ENCODE assay signal across 8 mouse cellular contexts in the genomic region with DNA sequence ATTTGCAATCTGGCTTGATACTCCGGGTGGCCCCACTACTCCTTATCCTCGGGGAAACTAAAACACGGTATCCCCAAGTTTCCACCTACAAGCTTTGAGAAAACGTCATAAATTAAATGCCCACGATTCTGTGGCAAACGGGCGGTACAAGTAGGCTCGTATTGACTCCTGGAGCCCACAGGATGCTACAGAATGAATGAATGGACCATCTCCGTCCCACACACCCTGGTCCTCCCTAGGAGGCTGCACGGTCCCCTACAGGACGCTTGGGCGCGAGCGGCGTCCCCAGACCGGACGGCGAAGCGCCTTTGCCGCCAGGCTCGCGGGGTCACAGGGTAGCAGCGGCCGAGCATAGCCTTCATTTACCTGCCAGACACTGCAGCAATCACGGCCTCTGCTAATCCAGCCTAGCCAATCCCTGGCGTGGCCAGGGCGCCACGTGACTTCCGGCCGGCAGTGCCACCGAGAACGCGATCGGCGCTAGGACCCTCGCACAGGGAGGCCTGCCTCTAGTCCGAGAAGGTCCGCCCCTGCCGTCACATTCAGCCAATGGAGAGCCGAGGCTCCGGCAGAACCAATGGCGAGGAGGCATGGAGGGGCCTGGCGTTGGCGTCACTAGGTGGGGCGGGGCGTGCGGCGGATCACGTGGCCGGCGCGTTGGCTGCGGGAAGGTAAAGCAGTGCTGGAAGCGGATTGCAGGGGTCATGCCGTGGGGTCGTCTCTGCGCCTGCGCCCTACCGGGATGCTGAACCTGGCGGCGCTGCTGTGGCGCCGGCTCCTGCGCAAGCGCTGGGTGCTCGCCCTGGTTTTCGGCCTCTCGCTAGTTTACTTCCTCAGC. TPM values are rescaled to one million over a fixed set of nuclear protein-coding genes. Genes with fewer than 3 reads are reported as not detected.
DNase-seq lines count a peak whose midpoint lies in the region; ATAC-seq lines count a peak whose summit lies in the region.

Rnft2 (minus strand) TSS at position 511 of the 838 bp plus-strand sequence.
2410131K14Rik (plus strand) TSS at position 622 of the 838 bp plus-strand sequence.

- no peaks in the 10 kb centered on the region for H3K27me3 ChIP-seq in heart, embryonic 13.5 days (replicated peaks)
- 0 out of 2 replicates have a peak, but pooled peaks cover 6% of the 10 kb centered on the region for H3K27me3 ChIP-seq in liver, embryonic 12.5 days (replicated peaks)
- H3K27me3 ChIP-seq in stomach, embryonic 15.5 days (replicated peaks) = no peaks in the 10 kb centered on the region

- ATAC-seq in heart, embryonic 13.5 days (ENCODE audit: extremely low read depth, insufficient number of reproducible peaks, low FRiP score, low TSS enrichment) = peak; percentile 99
- peak; percentile 99 for ATAC-seq in liver, embryonic 12.5 days
- ATAC-seq in stomach, embryonic 15.5 days (ENCODE audit: insufficient read depth, low FRiP score, low read depth) = peak; percentile 100

- peaks cover 19% of the 10 kb centered on the region for H3K36me3 ChIP-seq in heart, embryonic 13.5 days
- H3K36me3 ChIP-seq in liver, embryonic 12.5 days = peaks cover 9% of the 10 kb centered on the region; the same call in 1 of the 2 replicates
- H3K36me3 ChIP-seq in stomach, embryonic 15.5 days = no peaks in the 10 kb centered on the region

- H3K4me1 ChIP-seq in brown adipose tissue, adult 24 weeks (ENCODE audit: control insufficient read depth, insufficient read depth, insufficient read length, low read length) = peaks cover 2% of the 10 kb centered on the region; the same call in 1 of the 2 replicates
- H3K4me1 ChIP-seq in heart, embryonic 13.5 days = peaks cover 22% of the 10 kb centered on the region
- H3K4me1 ChIP-seq in liver, embryonic 12.5 days = peaks cover 32% of the 10 kb centered on the region
- H3K4me1 ChIP-seq in stomach, embryonic 15.5 days = peaks cover 17% of the 10 kb centered on the region; the same call in 1 of the 2 replicates

- no peaks in the 10 kb centered on the region for H3K9me3 ChIP-seq in heart, embryonic 13.5 days
- H3K9me3 ChIP-seq in liver, embryonic 12.5 days (replicated peaks) = no peaks in the 10 kb centered on the region
- H3K9me3 ChIP-seq in stomach, embryonic 15.5 days = no peaks in the 10 kb centered on the region

- peak within 1 kb of the TSS; percentile 69 for H3K4me3 ChIP-seq in brown adipose tissue, adult 24 weeks (ENCODE audit: insufficient read depth, low read depth, low read length)
- H3K4me3 ChIP-seq in heart, embryonic 13.5 days = peak within 1 kb of the TSS; percentile 76
- H3K4me3 ChIP-seq in liver, embryonic 12.5 days = peak within 1 kb of the TSS; percentile 60
- peak within 1 kb of the TSS; percentile 77 for H3K4me3 ChIP-seq in stomach, embryonic 15.5 days (replicated peaks)

- WGBS in heart, embryonic 13.5 days = under 1% methylated on average over 68 of the region's 68 CpGs
- WGBS in liver, embryonic 12.5 days (ENCODE audit: insufficient replicate concordance) = 1% methylated on average over 68 of the region's 68 CpGs
- WGBS in stomach, embryonic 15.5 days = under 1% methylated on average over 68 of the region's 68 CpGs

- H3K27ac ChIP-seq in brown adipose tissue, adult 24 weeks (replicated peaks; ENCODE audit: low read depth, low read length) = peak within 1 kb of the TSS; percentile 6; the same call in 1 of the 2 replicates
- peak within 1 kb of the TSS; percentile 76 for H3K27ac ChIP-seq in heart, embryonic 13.5 days (replicated peaks)
- no peak within 1 kb of the TSS for H3K27ac ChIP-seq in liver, embryonic 12.5 days
- H3K27ac ChIP-seq in stomach, embryonic 15.5 days = peak within 1 kb of the TSS; percentile 69

- H3K9ac ChIP-seq in heart, embryonic 13.5 days = peak within 1 kb of the TSS; percentile 91
- H3K9ac ChIP-seq in liver, embryonic 12.5 days = peak within 1 kb of the TSS; percentile 62
- peak within 1 kb of the TSS; percentile 60 for H3K9ac ChIP-seq in stomach, embryonic 15.5 days

- peak; percentile 99 for DNase-seq in CD4-positive, CD25-positive, alpha-beta regulatory T cell, adult 2 months (ENCODE audit: low read depth, low spot score)
- DNase-seq in fat pad, adult 2 months (ENCODE audit: extremely low read depth, low read depth, low spot score) = peak; percentile 57
- DNase-seq in kidney, postnatal 10 days = peak; percentile 100
- DNase-seq in natural killer cell, adult 2 months (ENCODE audit: low spot score in 2 of 2) = peak; percentile 99 to 100

- peak within 1 kb of the TSS; percentile 89 for H3K4me2 ChIP-seq in heart, embryonic 13.5 days
- peak within 1 kb of the TSS; percentile 82 for H3K4me2 ChIP-seq in liver, embryonic 12.5 days
- peak within 1 kb of the TSS; percentile 87 for H3K4me2 ChIP-seq in stomach, embryonic 15.5 days

RNA-seq across cellular contexts. Expression of gene Rnft2, which starts in this region (rescaled TPM):
- polyA plus RNA-seq in brown adipose tissue, adult 24 weeks (2012; ENCODE audit: insufficient read depth, insufficient read length, missing spikeins) = 1.7 and 2.9 TPM in 2 replicates
- 0.92 and 2.2 TPM in 2 replicates for polyA plus RNA-seq in heart, embryonic 13.5 days (2015; fragmentation: Nextera tagmentation; extraction: Ambion mirVana)
- polyA plus RNA-seq in liver, embryonic 12.5 days (2016; fragmentation: Nextera tagmentation; extraction: Ambion mirVana) = 0.52 and 0.54 TPM in 2 replicates
- 3.0 and 3.3 TPM in 2 replicates for polyA plus RNA-seq in stomach, embryonic 15.5 days (2015; fragmentation: Nextera tagmentation; extraction: Ambion mirVana)

RNA-seq across cellular contexts. Expression of gene 2410131K14Rik, which starts in this region (rescaled TPM):
- 11.3 and 12.3 TPM in 2 replicates for polyA plus RNA-seq in brown adipose tissue, adult 24 weeks (2012; ENCODE audit: insufficient read depth, insufficient read length, missing spikeins)
- polyA plus RNA-seq in heart, embryonic 13.5 days (2015; fragmentation: Nextera tagmentation; extraction: Ambion mirVana) = 6.1 and 6.5 TPM in 2 replicates
- polyA plus RNA-seq in liver, embryonic 12.5 days (2016; fragmentation: Nextera tagmentation; extraction: Ambion mirVana) = 2.3 and 2.6 TPM in 2 replicates
- polyA plus RNA-seq in stomach, embryonic 15.5 days (2015; fragmentation: Nextera tagmentation; extraction: Ambion mirVana) = 7.0 and 7.2 TPM in 2 replicates
